Mouse (Mus musculus) neural tube, embryonic 11.5 days (tissue): ENCODE results near the gene Slc6a12. TPM values are rescaled to one million over a fixed set of nuclear protein-coding genes. Genes with fewer than 3 reads are reported as not detected.
"Not testable (repeated sequence)": the region's sequence is repeated elsewhere in the genome, so short reads cannot be mapped to it uniquely, and the experiment has no call there.

Source experiments
- ATAC-seq: fragments of 200-750 bp; cut with Nextera tagmentation; 2 replicates; pipeline ENCODE4 v1.8.0; 2017; ENCODE audit warnings: moderate number of reproducible peaks, mild to moderate bottlenecking, moderate TSS enrichment, moderate library complexity; ENCODE audit not compliant: insufficient read depth, low FRiP score, low TSS enrichment
- DNase-seq: peaks from one replicate; pipeline ENCODE4 v3.0.0-alpha.2; 2015; ENCODE audit warnings: low spot score
- H3K27ac ChIP-seq: fragments of 300-500 bp; sonication (generic); 2 replicates; pipeline ENCODE4 v1.5.1; 2014; ENCODE audit warnings: low read depth, mild to moderate bottlenecking, low read length
- H3K27me3 ChIP-seq: fragments of 300-500 bp; sonication (generic); 2 replicates; pipeline ENCODE4 v1.6.1; 2014; ENCODE audit warnings: mild to moderate bottlenecking, low read length, mixed read lengths; ENCODE audit not compliant: control insufficient read depth, insufficient read depth
- H3K36me3 ChIP-seq: fragments of 300-500 bp; sonication (generic); 2 replicates; pipeline ENCODE4 v1.6.1; 2014; ENCODE audit warnings: mild to moderate bottlenecking, low read length, moderate library complexity, mixed read lengths; ENCODE audit not compliant: control insufficient read depth, insufficient read depth
- H3K4me1 ChIP-seq: fragments of 300-500 bp; sonication (generic); 2 replicates; pipeline ENCODE4 v1.6.1; 2014; ENCODE audit warnings: low read length, mixed read lengths; ENCODE audit not compliant: control insufficient read depth, insufficient read depth
- H3K4me2 ChIP-seq: fragments of 300-500 bp; sonication (generic); 2 replicates; pipeline ENCODE4 v1.6.1; 2014; ENCODE audit warnings: low read depth, mild to moderate bottlenecking, moderate library complexity
- H3K4me3 ChIP-seq: fragments of 300-500 bp; sonication (generic); 2 replicates; pipeline ENCODE4 v1.5.1; 2014; ENCODE audit warnings: low read depth, low read length
- H3K9ac ChIP-seq: fragments of 300-500 bp; sonication (generic); 2 replicates; pipeline ENCODE4 v1.6.1; 2014; ENCODE audit warnings: mild to moderate bottlenecking, low read length
- H3K9me3 ChIP-seq: fragments of 300-500 bp; sonication (generic); 2 replicates; pipeline ENCODE4 v1.6.1; 2016; ENCODE audit warnings: low read length; ENCODE audit not compliant: control insufficient read depth
- WGBS: fragments of 180-500 bp; shearing (Covaris S2); extraction: QIAGEN DNeasy Blood & Tissue Kit; methylation state at CpG from one replicate; pipeline ENCODE4 v1.1.7; 2014; 5-methylcytosine and 5-hydroxymethylcytosine counted together
- polyA plus RNA-seq: library from polyadenylated mRNA; unstranded; fragments of >200 nt; fragmentation: Nextera tagmentation; extraction: Ambion mirVana; gene quantifications from 2 replicates; pipeline ENCODE4 v1.2.1, GENCODE M21; 2014

Gene Slc6a12
- polyA plus RNA-seq, 1 experiment from 2014 or later, result not detected

DNA sequence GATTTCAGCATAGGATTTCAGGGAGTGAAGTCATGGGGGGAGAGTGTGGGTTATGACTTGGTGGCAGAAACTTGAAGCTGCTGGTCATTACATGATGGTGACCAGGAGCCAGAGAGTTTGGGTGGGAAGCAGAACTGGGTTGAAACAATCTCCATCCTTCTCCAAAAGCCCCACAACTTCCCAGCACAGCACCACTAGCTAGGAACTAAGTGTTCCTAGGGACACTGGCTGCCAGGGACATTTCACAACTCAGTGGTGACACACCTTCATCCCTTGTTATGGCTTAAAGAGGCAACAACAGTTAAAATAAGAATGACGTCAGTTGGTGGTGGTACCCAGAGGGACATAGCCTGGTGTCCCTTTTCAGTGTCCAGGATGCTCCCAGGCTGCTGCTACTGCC lies 13.2 kb downstream of the Slc6a12 start:
- ATAC-seq, result no peak
- 88% methylated on average over 1 of the region's 1 CpGs for WGBS
- Histone ChIP-seq H3K4me2 (no peak overlapping the region), H3K9me3 (no peaks in the 10 kb centered on the region), H3K4me3 (no peak overlapping the region), H3K27ac (no peak overlapping the region), H3K27me3 (no peaks in the 10 kb centered on the region), H3K4me1 (no peaks in the 10 kb centered on the region), H3K9ac (no peak overlapping the region), H3K36me3 (no peaks in the 10 kb centered on the region)
- DNase-seq, result no peak

DNA sequence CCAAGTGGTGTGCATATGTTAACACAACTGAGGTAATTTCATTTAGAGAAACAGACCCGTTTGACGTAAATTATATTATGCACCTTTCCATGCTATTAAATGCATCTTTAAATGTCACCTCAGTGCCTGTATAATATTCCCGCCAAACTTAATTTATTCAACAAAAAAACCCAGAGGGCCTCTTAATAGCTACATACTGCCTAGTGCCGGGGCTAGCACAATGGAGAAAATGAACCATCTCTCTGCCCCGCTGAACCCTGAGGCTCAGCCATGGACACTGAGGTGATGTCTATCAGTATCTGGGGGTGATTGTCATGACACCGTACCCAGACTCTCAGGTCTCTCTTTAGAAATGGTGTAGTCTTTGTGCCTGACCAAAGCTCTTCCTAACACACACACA lies 14.4 kb downstream of the Slc6a12 start:
- H3K27ac ChIP-seq, result no peak overlapping the region
- WGBS, result 79% methylated on average over 6 of the region's 6 CpGs
- no peaks in the 10 kb centered on the region for H3K27me3 ChIP-seq
- no peaks in the 10 kb centered on the region for H3K36me3 ChIP-seq
- ATAC-seq, result no peak
- no peaks in the 10 kb centered on the region for H3K4me1 ChIP-seq
- no peak overlapping the region for H3K4me2 ChIP-seq
- H3K9ac ChIP-seq, result no peak overlapping the region
- H3K4me3 ChIP-seq, result no peak overlapping the region
- DNase-seq, result no peak
- H3K9me3 ChIP-seq, result no peaks in the 10 kb centered on the region

DNA sequence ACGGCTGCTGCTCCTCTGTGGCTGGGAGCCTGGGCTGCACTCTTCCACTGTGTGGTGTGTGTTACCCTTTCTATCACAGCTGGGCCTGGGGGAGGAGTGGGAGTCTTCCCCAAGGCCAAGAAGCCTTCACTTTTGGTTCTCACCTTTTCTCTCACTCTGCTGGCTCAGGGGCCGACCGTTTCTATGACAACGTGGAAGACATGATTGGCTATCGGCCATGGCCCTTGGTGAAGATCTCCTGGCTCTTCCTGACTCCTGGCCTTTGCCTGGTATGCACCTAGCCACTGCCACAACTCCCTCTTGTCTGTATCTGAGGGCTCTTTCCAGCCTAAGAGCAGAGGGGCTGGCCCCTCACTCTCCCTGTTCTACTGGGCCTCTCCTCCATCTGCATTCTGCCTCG lies 20.2 kb downstream of the Slc6a12 start:
- Histone ChIP-seq H3K4me1 (no peaks in the 10 kb centered on the region), H3K4me2 (no peak overlapping the region), H3K4me3 (no peak overlapping the region), H3K27me3 (no peaks in the 10 kb centered on the region), H3K27ac (no peak overlapping the region), H3K36me3 (no peaks in the 10 kb centered on the region), H3K9me3 (no peaks in the 10 kb centered on the region), H3K9ac (no peak overlapping the region)
- 89% methylated on average over 6 of the region's 6 CpGs for WGBS
- no peak for ATAC-seq
- DNase-seq, result no peak

DNA sequence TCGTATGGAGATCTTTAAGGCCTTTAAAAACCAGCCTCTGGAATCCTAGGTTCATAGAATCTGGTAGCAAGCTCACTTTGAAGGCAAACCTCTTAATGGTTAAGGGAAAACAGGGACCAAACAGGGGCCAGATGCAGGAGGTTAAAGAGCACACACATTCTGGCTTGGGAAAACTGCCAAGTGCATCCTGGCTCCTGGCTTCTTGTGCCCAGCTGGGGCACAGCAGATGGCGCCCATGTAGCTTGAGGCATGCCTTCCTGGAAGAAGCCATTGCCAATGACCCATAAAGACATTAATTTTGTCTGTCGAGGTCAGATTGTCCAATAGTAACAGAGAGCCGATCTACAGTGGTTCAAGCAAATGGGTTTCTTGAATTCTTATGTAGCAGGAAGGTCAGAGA lies 21.1 kb downstream of the Slc6a12 start:
- Histone ChIP-seq H3K36me3 (no peaks in the 10 kb centered on the region), H3K4me2 (no peak overlapping the region), H3K27ac (no peak overlapping the region), H3K4me3 (no peak overlapping the region), H3K9me3 (no peaks in the 10 kb centered on the region), H3K27me3 (no peaks in the 10 kb centered on the region), H3K9ac (no peak overlapping the region), H3K4me1 (no peaks in the 10 kb centered on the region)
- no peak for ATAC-seq
- no peak for DNase-seq
- WGBS, result 52% methylated on average over 4 of the region's 4 CpGs

DNA sequence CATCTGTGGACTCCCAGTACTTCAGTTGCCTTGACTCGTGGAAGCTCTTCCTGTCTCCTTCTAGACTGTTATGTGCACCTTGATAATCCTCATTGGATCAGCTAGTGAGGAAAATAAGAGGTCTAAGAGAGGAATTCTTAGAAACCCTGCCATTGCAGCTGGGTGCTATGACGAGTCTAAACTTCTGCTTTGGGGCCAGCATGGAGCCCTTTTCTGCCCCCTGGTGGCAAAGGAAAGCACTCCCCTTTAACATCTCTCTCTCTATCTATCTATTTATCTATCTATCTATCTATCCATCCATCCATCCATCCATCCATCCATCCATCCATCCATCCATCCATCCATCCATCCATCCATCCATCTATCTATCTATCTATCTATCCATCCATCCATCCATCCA lies 23.7 kb downstream of the Slc6a12 start:
- not testable (repeated sequence) for H3K36me3 ChIP-seq, H3K27ac ChIP-seq, H3K4me1 ChIP-seq, H3K9ac ChIP-seq, H3K4me2 ChIP-seq, H3K27me3 ChIP-seq, H3K9me3 ChIP-seq, ATAC-seq, H3K4me3 ChIP-seq
- 23% methylated on average over 2 of the region's 2 CpGs for WGBS
- DNase-seq, result peak; percentile 45

DNA sequence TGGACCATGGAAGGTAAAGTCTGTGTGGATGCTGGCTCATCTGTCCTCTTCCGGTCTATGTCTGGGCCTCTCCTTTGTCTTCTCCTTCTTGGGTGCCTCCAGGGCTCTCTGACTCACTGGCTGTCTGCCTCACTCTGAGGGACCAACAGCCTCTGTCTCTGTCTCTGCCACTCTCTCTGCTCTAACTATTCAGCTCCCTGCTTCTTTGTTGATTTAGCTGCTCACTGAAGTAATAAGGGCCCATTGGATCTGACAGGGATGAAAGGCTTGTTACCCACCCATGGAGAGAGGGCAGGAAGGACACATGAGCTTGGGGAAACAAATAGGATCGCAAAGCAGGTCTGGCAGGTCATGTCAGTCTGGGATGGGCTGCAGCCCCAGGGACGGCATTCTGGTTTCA lies 24.2 kb downstream of the Slc6a12 start:
- H3K9ac ChIP-seq, result no peak overlapping the region
- ATAC-seq (no peak), DNase-seq (no peak)
- no peak overlapping the region for H3K4me3 ChIP-seq
- H3K9me3 ChIP-seq, result no peaks in the 10 kb centered on the region
- H3K4me1 ChIP-seq, result no peaks in the 10 kb centered on the region
- H3K27me3 ChIP-seq, result no peaks in the 10 kb centered on the region
- no peak overlapping the region for H3K27ac ChIP-seq
- WGBS, result 52% methylated on average over 3 of the region's 3 CpGs
- H3K36me3 ChIP-seq, result no peaks in the 10 kb centered on the region
- H3K4me2 ChIP-seq, result no peak overlapping the region

DNA sequence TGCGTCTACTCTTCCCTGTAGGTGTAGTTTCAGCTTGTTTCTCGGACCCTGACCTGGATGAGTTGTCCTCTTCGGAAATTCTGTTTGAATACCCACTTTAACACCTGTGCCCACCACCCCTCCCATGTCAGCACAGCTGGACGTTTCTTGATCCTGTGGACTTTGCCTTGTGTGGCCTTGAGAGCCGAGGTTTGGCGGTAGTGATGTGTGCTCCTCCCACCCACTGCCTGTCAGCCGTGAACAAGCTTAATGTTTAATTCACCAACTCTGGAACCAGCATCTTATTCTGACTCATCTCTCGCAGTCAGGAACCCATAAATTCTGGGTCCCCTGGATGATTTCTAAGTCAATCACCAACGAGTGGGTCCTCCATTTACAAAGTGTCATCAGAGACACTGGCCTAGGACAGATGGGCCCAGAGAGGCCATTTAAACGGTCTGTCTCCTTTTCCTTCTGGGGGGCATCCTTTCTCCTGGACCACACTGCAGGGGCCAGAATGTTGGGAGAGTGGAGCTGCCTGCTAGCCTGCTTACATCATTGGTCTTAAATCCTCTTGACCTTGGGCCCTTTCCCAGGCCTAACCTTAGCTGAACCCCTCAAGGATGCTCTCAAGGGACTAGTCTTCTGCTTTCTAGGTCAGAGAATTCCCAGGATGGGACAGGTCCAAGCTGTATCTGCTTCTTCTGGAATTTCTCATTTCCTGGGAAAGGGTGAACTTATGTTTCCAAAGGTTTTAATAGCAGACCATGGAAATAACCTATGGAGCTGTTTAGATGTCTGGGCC lies 28.5 kb downstream of the Slc6a12 start:
- no peaks in the 10 kb centered on the region for H3K27me3 ChIP-seq
- no peak overlapping the region for H3K4me3 ChIP-seq
- ATAC-seq (no peak), DNase-seq (no peak)
- 74% methylated on average over 10 of the region's 10 CpGs for WGBS
- no peaks in the 10 kb centered on the region for H3K9me3 ChIP-seq
- H3K36me3 ChIP-seq, result no peaks in the 10 kb centered on the region
- no peak overlapping the region for H3K9ac ChIP-seq
- no peak overlapping the region for H3K4me2 ChIP-seq
- H3K27ac ChIP-seq, result no peak overlapping the region
- H3K4me1 ChIP-seq, result no peaks in the 10 kb centered on the region

DNA sequence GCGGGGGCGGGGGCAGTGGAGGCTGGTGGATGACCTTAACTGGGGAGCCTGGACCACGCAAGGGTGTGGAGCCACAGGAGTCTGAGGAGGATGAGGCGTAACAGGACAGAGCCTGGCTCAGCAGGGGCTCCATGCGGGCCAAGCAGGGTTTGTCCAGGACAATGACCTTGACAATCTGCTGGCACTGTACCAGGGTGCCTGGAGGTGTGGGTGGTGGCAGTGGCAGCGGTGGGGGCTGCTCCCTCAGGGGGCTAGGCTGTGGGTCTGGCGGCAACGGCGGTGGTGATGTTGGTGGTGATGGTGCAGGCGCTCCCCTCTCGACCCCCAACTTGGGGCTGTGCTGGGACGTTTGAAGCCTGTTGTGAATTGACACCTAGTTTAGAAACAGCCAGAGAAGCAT lies 33.3 kb downstream of the Slc6a12 start:
- 79% methylated on average over 12 of the region's 12 CpGs for WGBS
- no peak for ATAC-seq

DNA sequence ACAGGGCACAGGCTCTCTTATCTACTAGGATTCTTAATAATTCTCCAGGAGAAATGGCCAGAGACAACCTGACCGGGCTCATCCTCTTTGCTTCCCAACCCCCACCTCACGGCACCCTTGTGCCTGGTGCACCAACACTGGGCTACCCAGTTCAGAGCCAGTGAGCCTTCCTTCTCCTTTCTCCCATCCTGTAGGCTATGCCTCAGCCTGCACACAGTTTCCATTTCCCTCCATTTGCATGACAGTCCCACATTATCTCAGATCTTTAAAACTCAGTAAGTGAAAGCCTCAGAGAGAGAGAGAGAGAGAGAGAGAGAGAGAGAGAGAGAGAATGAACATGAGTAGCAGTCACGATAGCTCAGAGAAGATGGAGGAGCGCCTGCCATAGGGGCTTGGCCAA lies 35.4 kb downstream of the Slc6a12 start:
- Histone ChIP-seq H3K4me2 (no peak overlapping the region), H3K9me3 (no peaks in the 10 kb centered on the region), H3K27me3 (no peaks in the 10 kb centered on the region), H3K27ac (no peak overlapping the region), H3K36me3 (no peaks in the 10 kb centered on the region), H3K4me1 (no peaks in the 10 kb centered on the region), H3K4me3 (no peak overlapping the region), H3K9ac (no peak overlapping the region)
- DNase-seq (no peak), ATAC-seq (no peak; the same call in 1 of the 2 replicates)
- WGBS, result 54% methylated on average over 4 of the region's 4 CpGs

More for the DNA sequence above, 33.3 kb downstream of the Slc6a12 start:
- Histone ChIP-seq H3K36me3 (no peaks in the 10 kb centered on the region), H3K9ac (no peak overlapping the region), H3K4me1 (no peaks in the 10 kb centered on the region), H3K4me3 (no peak overlapping the region), H3K4me2 (no peak overlapping the region), H3K27me3 (no peaks in the 10 kb centered on the region), H3K9me3 (no peaks in the 10 kb centered on the region), H3K27ac (no peak overlapping the region)
- DNase-seq, result no peak
